Mouse (Mus musculus) olfactory bulb, adult 2 months (tissue): ENCODE results near the gene Pkp4. TPM values are rescaled to one million over a fixed set of nuclear protein-coding genes. Genes with fewer than 3 reads are reported as not detected.

Experiments
- H3K27ac ChIP-seq: fragments of 200-500 bp; 2 replicates; pipeline ENCODE4 v1.5.1; 2012; ENCODE audit warnings: low read depth, low read length; ENCODE audit not compliant: insufficient read depth
- H3K4me1 ChIP-seq: fragments of 200-500 bp; 2 replicates; pipeline ENCODE4 v1.6.1; 2012; ENCODE audit warnings: low read length; ENCODE audit not compliant: control insufficient read depth, insufficient read depth
- H3K4me3 ChIP-seq: fragments of 200-500 bp; 2 replicates; pipeline ENCODE4 v1.5.1; 2012; ENCODE audit warnings: mild to moderate bottlenecking, low read depth, low read length, moderate library complexity; ENCODE audit not compliant: insufficient read depth
- CTCF ChIP-seq: fragments of 200-500 bp; IDR thresholded peaks from 2 replicates; pipeline ENCODE4 v1.5.1; 2012; ENCODE audit warnings: low read depth, mild to moderate bottlenecking, low read length, moderate library complexity; ENCODE audit not compliant: insufficient read depth
- POLR2A ChIP-seq: fragments of 200-500 bp; IDR thresholded peaks from 2 replicates; pipeline ENCODE4 v1.6.1; 2012; ENCODE audit warnings: mild to moderate bottlenecking, low read depth, low read length, moderate library complexity; ENCODE audit not compliant: insufficient read depth
- WGBS: fragments of 180-500 bp; shearing (Covaris S2); methylation state at CpG from one replicate; pipeline ENCODE4 v1.1.7; 2018; 5-methylcytosine and 5-hydroxymethylcytosine counted together
- polyA plus RNA-seq: library from polyadenylated mRNA; stranded (reverse); fragments of >200 nt; gene quantifications from 2 replicates; pipeline ENCODE4 v1.2.4, GENCODE M21; 2012; ENCODE audit warnings: low replicate concordance; ENCODE audit not compliant: missing spikeins, insufficient read depth, insufficient read length

Gene Pkp4
- polyA plus RNA-seq, 1 experiment = 318 TPM

- TF ChIP-seq CTCF (no peak), POLR2A (no peak)
- Histone ChIP-seq H3K4me3 (no peak overlapping the region), H3K27ac (no peak overlapping the region), H3K4me1 (peaks cover 7% of the 10 kb centered on the region)
- 91% methylated on average over 12 of the region's 12 CpGs for WGBS
These were observed 83.8 kb downstream of the Pkp4 start for GRCm38 (mm10) chr2:59244273-59245097.

- Histone ChIP-seq H3K4me3 (no peak overlapping the region), H3K27ac (no peak overlapping the region), H3K4me1 (peaks cover 7% of the 10 kb centered on the region)
- no peak for TF ChIP-seq POLR2A
- no peak for TF ChIP-seq CTCF
- WGBS = 78% methylated on average over 3 of the region's 3 CpGs
These were observed 84.4 kb downstream of the Pkp4 start for GRCm38 (mm10) chr2:59245098-59245388.

GRCm38 (mm10) chr2:59248806-59249205 lies 88.2 kb downstream of the Pkp4 start:
- WGBS = 82% methylated on average over 3 of the region's 3 CpGs
- Histone ChIP-seq H3K4me3 (no peak overlapping the region), H3K4me1 (peaks cover 3% of the 10 kb centered on the region; the same call in 1 of the 2 replicates), H3K27ac (no peak overlapping the region)
- no peak for TF ChIP-seq CTCF
- TF ChIP-seq POLR2A = no peak

- Histone ChIP-seq H3K27ac (no peak overlapping the region), H3K4me1 (peaks cover 2% of the 10 kb centered on the region; the same call in 1 of the 2 replicates), H3K4me3 (no peak overlapping the region)
- TF ChIP-seq POLR2A (no peak), CTCF (no peak)
These were observed 92.2 kb downstream of the Pkp4 start for GRCm38 (mm10) chr2:59252818-59253217.

DNA sequence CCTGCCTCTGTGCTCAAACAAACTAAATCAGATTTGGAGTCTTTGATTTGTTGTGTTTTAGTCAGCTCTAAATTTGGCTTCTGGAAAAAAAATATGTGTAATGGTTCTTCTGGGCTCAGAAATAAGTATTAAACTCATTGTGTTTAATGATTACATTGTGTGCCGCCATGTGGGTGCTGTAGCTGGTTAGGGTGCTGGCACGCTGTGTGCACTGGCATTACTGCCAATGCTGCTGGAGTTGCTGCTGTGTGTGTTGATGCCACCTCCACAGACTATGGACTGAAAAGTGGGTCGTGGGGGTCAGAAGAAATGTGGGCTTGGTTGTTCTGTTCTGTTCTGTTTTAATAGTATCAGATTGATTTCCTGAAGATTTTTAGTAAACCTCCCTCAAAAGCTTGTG lies 92.8 kb downstream of the Pkp4 start:
- 54% methylated on average over 3 of the region's 3 CpGs for WGBS
- Histone ChIP-seq H3K27ac (no peak overlapping the region), H3K4me3 (no peak overlapping the region), H3K4me1 (peaks cover 3% of the 10 kb centered on the region)
- TF ChIP-seq CTCF (no peak), POLR2A (no peak)

GRCm38 (mm10) chr2:59258821-59259231 lies 98.2 kb downstream of the Pkp4 start:
- WGBS = 59% methylated on average over 6 of the region's 6 CpGs
- no peak for TF ChIP-seq CTCF
- no peak for TF ChIP-seq POLR2A
- Histone ChIP-seq H3K4me1 (peaks cover 11% of the 10 kb centered on the region), H3K4me3 (no peak overlapping the region), H3K27ac (peak overlapping the region; percentile 93)

GRCm38 (mm10) chr2:59259346-59259745 lies 98.7 kb downstream of the Pkp4 start:
- Histone ChIP-seq H3K4me3 (no peak overlapping the region), H3K4me1 (peaks cover 9% of the 10 kb centered on the region), H3K27ac (peak overlapping the region; percentile 73; the same call in 1 of the 2 replicates)
- TF ChIP-seq POLR2A (no peak), CTCF (no peak)
- WGBS = 51% methylated on average over 6 of the region's 6 CpGs

- Histone ChIP-seq H3K4me3 (no peak overlapping the region), H3K4me1 (peaks cover 9% of the 10 kb centered on the region), H3K27ac (no peak overlapping the region)
- 89% methylated on average over 2 of the region's 2 CpGs for WGBS
- no peak for TF ChIP-seq CTCF
- no peak for TF ChIP-seq POLR2A
These were observed 100.6 kb downstream of the Pkp4 start for GRCm38 (mm10) chr2:59261203-59261602.

DNA sequence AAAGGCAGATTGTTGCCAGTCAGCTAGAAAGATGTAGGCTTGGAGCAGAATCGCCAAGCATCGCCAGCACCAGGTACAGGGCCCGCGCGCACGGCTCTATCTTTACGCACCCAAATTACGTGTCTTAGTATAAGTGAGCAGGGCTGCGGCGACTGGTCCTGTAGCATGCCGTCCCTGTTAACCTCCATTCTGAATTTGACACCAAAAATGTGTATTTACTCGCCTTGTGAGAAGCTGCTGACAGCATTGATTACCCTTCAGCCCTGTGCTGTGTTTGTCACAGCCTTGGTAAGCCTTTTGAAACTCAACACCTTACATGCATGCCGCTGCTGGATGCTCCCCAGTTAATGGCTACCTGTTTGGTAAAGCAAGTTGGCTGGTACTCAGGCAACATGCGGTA lies 105.8 kb downstream of the Pkp4 start:
- TF ChIP-seq CTCF (no peak), POLR2A (no peak)
- 97% methylated on average over 14 of the region's 14 CpGs for WGBS
- Histone ChIP-seq H3K27ac (no peak overlapping the region), H3K4me1 (peaks cover 3% of the 10 kb centered on the region; the same call in 1 of the 2 replicates), H3K4me3 (no peak overlapping the region)

GRCm38 (mm10) chr2:59271835-59272234 lies 111.2 kb downstream of the Pkp4 start:
- no peak for TF ChIP-seq POLR2A
- TF ChIP-seq CTCF = no peak
- H3K4me1 ChIP-seq = peaks cover 6% of the 10 kb centered on the region; the same call in 1 of the 2 replicates
- 79% methylated on average over 8 of the region's 8 CpGs for WGBS
- H3K4me3 ChIP-seq = no peak overlapping the region
- H3K27ac ChIP-seq = no peak overlapping the region
